Mouse (Mus musculus): ENCODE measurements around the gene Epn2.
A peak's percentile ranks its signal among the peaks of the same experiment; 100 is the strongest.

The Epn2 gene

DNA sequence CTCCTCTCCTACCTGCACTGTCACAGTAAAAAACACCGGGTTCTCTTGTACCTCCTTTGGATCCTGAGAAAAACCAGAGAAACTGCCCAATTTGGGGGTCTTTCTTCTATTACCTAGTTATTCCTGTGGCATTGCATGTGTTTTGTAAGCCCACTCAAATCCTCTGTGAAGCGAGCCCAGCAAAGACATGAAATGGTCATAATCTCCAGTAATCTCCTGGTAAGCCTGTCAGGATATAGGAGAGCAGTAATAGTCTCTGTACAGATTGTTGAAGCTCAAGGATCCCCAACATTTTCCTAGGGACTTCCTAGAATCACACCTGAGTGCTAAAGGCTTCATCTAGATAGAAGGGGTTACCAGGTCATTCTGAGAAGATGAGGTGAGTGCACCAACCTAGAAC lies 38.4 kb downstream of the Epn2 start:
- DNase-seq (ENCODE audit: inconsistent age in 2 of 2, low spot score in 1 of 2), result no peak

DNA sequence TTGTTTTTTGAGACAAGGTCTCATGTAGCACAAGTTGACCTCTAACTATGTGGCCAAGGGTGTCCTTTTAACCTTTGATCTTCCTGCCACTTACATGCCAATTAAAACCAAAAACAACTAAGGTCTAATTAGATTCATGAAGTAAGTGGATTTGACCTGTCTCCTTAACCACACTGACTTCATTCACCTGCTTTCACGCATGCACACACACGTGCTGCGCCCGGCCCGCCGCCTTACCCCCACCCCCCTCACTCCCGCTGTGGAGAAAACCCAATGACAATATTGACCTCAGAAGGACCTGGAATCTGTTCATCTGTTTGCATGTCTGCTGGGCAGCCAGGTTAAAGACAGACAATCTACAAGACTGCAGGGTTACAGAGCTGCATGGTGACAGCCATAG lies 38.8 kb downstream of the Epn2 start:
- peak in 1 of 2 experiments; percentile 40 for DNase-seq (ENCODE audit: inconsistent age in 2 of 2, low spot score in 1 of 2)

GRCm38 (mm10) chr11:61537362-61537761 lies 42.1 kb downstream of the Epn2 start:
- DNase-seq (ENCODE audit: inconsistent age in 2 of 2, low spot score in 1 of 2), result no peak

- no peak for DNase-seq (ENCODE audit: inconsistent age in 2 of 2, low spot score in 1 of 2)
Observed at GRCm38 (mm10) chr11:61536952-61537351, 42.5 kb downstream of the Epn2 start.

GRCm38 (mm10) chr11:61535530-61535929 lies 44.0 kb downstream of the Epn2 start:
- DNase-seq (ENCODE audit: inconsistent age in 2 of 2, low spot score in 1 of 2), result no peak

GRCm38 (mm10) chr11:61533571-61533970 lies 45.9 kb downstream of the Epn2 start:
- DNase-seq (ENCODE audit: inconsistent age in 2 of 2, low spot score in 1 of 2), result peak; percentile 54 to 70

- DNase-seq (ENCODE audit: inconsistent age in 2 of 2, low spot score in 1 of 2), result peak; percentile 39 to 72
Observed at GRCm38 (mm10) chr11:61532820-61533219, 46.7 kb downstream of the Epn2 start.

- DNase-seq (ENCODE audit: inconsistent age in 2 of 2, low spot score in 1 of 2), result peak; percentile 44 to 70
Observed at GRCm38 (mm10) chr11:61529268-61529713, 50.2 kb downstream of the Epn2 start.

DNA sequence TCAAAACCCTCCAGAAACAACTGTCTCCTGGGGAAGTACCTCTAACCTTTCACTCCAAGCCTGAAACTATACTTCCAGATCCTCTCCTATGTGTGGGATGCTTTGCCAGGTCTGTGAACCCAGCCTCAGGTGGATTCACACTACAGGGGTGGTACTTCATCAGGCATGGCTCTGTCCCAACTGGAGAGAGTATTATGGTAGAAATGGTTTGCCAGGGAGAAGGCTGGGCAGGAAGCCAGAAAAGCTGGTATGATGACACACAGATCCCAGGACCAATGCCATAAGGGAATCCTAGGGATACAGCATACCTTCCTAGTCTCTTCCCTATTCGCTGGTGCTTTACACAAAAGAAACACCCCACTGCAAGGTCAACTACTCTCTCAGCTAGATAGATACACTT lies 52.6 kb downstream of the Epn2 start:
- DNase-seq (ENCODE audit: inconsistent age in 2 of 2, low spot score in 1 of 2), result peak; percentile 29 to 70

- no peak for DNase-seq (ENCODE audit: inconsistent age in 2 of 2, low spot score in 1 of 2)
Observed at GRCm38 (mm10) chr11:61519484-61520107, 59.9 kb downstream of the Epn2 start.

- DNase-seq (ENCODE audit: inconsistent age in 2 of 2, low spot score in 1 of 2), result no peak
Observed at GRCm38 (mm10) chr11:61518871-61519270, 60.6 kb downstream of the Epn2 start.

DNA sequence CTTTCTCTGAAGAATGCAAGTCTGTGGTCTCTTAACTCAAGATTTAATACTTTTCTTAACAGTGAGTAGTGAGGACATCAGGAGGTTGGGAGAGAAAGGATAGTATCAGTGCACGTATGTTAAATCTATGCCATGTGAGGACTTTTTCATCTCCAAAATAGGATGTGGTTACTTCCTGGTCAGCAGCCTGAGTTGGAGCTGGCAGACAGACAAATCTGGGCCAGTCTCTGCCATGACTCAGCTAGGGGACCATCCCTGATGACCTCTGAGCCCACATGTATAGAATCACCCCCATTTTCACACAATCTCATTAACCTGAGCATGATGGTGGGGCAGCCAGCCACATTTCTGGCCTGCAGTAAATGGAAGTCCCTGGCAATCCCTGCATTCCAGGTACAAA lies 61.5 kb downstream of the Epn2 start:
- no peak for DNase-seq (ENCODE audit: inconsistent age in 2 of 2, low spot score in 1 of 2)

GRCm38 (mm10) chr11:61514953-61515352 lies 64.5 kb downstream of the Epn2 start:
- peak in 1 of 2 experiments; percentile 74 for DNase-seq (ENCODE audit: inconsistent age in 2 of 2, low spot score in 1 of 2)

GRCm38 (mm10) chr11:61504713-61505257 lies 74.7 kb downstream of the Epn2 start, which contains the start of gene B9d1:
Gene B9d1, plus strand, starts transcription at chr11:61505144.
- peak; percentile 96 to 100 for DNase-seq (ENCODE audit: inconsistent age in 2 of 2, low spot score in 1 of 2)

DNA sequence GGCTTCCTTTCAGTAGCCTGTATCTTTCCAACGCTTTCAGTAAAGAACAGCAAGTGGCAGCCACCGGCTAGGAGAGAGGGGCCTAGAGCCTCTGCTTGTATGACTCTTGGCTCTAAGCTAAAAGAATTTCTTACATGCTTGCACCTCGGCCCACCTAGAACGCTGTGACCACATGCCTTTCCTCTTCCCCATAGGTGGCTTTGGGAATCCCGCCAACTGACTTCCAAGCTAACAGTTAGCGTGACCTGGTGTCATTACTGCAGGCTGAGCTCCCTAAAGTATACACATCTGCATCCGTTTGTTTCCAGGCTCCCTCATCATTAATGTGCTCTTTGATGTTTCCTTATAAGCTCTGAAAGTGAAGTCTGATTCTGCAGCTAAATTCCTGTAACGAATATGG lies 75.6 kb downstream of the Epn2 start:
- DNase-seq (ENCODE audit: inconsistent age in 2 of 2, low spot score in 1 of 2), result no peak

DNA sequence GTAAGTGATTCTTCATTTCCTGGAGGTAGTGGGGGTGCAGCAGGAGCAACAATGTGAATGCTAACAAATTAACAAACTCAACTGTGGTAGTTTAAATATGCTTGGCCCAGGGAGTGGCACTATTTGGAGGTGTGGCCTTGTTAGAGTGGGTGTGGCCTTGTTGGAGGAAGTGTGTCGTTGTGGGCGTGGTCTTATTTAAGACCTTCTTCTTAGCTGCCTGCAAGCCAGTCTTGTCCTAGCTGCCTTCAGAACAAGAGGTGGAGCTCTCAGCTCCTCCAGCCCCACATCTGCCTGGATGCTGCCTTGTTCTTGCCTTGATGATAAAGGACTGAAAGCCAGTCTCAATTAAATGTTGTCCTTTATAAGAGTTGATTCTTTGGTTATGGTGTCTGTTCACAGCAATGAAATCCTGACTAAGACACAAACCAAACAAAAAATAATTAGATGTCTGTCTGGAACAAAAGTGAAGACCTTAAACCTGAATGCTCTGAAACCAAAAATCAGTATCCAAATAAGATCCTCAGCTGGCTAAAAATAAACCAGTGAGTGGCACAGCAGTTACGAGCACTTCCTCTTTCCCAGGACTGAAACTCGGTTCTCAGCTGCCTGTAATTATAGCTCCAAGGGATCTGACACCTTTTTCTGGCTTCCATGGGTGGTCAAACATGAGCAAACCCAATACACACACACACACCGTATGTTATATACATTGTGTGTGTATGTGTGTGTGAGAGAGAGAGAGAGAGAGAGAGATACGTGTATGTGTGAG lies 80.6 kb downstream of the Epn2 start:
- DNase-seq (ENCODE audit: inconsistent age in 2 of 2, low spot score in 1 of 2), result no peak

GRCm38 (mm10) chr11:61497490-61497889 lies 82.0 kb downstream of the Epn2 start:
- no peak for DNase-seq (ENCODE audit: inconsistent age in 2 of 2, low spot score in 1 of 2)

DNA sequence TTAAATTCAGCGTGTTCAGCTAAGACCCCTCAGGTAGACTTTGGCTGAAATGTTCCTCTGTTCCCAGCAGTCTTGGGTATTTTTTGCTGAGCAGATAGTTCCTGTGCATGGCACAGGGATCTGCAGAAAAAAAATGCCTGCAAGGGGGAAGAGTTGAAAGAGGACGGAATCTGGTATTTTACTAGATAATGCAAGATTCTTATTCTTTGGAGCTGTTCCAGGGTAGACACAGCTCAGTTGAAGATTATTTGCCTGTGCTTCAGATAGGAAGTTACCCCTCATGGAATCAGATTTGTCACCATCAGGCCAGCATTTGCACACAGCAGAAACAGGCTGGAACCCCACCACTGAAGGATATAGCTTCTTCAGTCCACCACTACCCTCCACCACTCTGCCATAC lies 84.0 kb downstream of the Epn2 start:
- no peak for DNase-seq (ENCODE audit: inconsistent age in 2 of 2, low spot score in 1 of 2)

GRCm38 (mm10) chr11:61494129-61494997 lies 85.1 kb downstream of the Epn2 start, which contains the start of gene Mapk7:
Gene Mapk7, minus strand, starts transcription at chr11:61494406.
- peak; percentile 99 for DNase-seq (ENCODE audit: inconsistent age in 2 of 2, low spot score in 1 of 2)

DNA sequence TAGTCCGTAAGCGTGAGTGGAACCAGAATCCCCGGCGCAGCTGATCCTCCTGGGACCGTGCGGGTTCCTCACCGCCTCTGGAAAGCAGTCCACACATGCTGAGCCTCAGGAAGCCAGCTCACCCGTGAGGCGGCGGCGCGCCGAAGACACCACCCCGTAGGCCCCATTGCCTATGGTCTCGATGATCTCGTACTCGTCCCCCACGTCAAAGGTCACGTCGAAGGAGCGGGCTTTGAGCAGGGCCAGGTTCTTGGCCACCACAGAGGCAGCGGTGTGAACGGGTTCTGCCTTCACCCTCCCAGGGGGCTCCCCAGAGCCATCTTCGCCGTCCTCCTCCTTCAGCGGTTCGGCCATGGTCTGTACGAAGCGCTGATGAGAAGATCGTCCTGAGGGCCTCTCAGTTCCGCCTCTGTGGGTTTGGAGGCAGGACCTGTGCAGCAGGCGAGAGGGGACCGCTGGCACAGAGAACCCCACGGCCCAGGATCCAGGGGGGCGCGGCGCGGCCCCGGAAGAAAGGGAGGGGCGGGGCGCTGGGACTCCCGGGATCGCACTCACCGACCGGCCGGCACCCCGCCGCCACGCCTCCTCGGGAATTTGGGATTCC lies 85.9 kb downstream of the Epn2 start:
- peak; percentile 61 to 83 for DNase-seq (ENCODE audit: inconsistent age in 2 of 2, low spot score in 1 of 2)
